Mouse (Mus musculus) T-cell, adult 66 days (primary cell): ENCODE data around the gene Slc22a23. TPM values are rescaled to one million over a fixed set of nuclear protein-coding genes. Genes with fewer than 3 reads are reported as not detected.

Source experiments
- total RNA-seq, 2 experiments: library from RNA; stranded (reverse); gene quantifications; 3 replicates in 1 of 2; 4 replicates in 1 of 2; pipeline ENCODE4 v1.2.4; 2023

Slc22a23 gene
- 1 to 10 TPM in 1 of 2 experiments, under 1 TPM in 1; 0.26 to 2.0 TPM for total RNA-seq

GRCm38 (mm10) chr13:34345128-34346085 lies at the start of gene Slc22a23:
Gene Slc22a23, minus strand, starts transcription at chr13:34345182.

GRCm38 (mm10) chr13:34162491-34163303 lies 182.3 kb downstream of the Slc22a23 start, which contains the start of gene Psmg4:
Gene Psmg4, plus strand, starts transcription at chr13:34162964.

GRCm38 (mm10) chr13:34130226-34130731 lies 214.7 kb downstream of the Slc22a23 start, which contains the start of gene Tubb2b:
Gene Tubb2b, minus strand, starts transcription at chr13:34130466.

Other genes with a start within 250 kb of the Slc22a23 start
- 1 to 10 TPM; 2.4 to 4.6 TPM for gene Tubb2b, start 214.7 kb downstream of the Slc22a23 start, total RNA-seq
- 10 to 100 TPM; 37.2 to 44.3 TPM for gene Psmg4, start 182.2 kb downstream of the Slc22a23 start, total RNA-seq